Mouse (Mus musculus) ES-E14 (cell line): Measurements from ENCODE around the gene D8Ertd738e. TPM values are rescaled to one million over a fixed set of nuclear protein-coding genes. Genes with fewer than 3 reads are reported as not detected.

ENCODE experiments used
- DNase-seq: peaks from one replicate; pipeline ENCODE4 v3.0.0-alpha.2; 2013; ENCODE audit warnings: low read depth, low spot score
- H3K27ac ChIP-seq: 2 replicates; pipeline ENCODE4 v1.5.1; 2012; ENCODE audit warnings: low read depth, mild to moderate bottlenecking, low read length, moderate library complexity, mixed read lengths; ENCODE audit not compliant: poor library complexity, insufficient read depth, severe bottlenecking
- H3K36me3 ChIP-seq: 2 replicates; pipeline ENCODE4 v1.6.1; 2012; ENCODE audit warnings: mild to moderate bottlenecking, low read length, moderate library complexity, mixed read lengths; ENCODE audit not compliant: control insufficient read depth, poor library complexity, insufficient read depth, severe bottlenecking
- H3K4me1 ChIP-seq, 2 experiments: fragments of 150-350 bp in 1 of 2; sonication (generic) in 1 of 2; 2 replicates each; pipeline ENCODE4 v1.6.1; 2012; ENCODE audit warnings: low read length in 2 of 2, mild to moderate bottlenecking in 1 of 2, mixed read lengths in 1 of 2; ENCODE audit not compliant: control insufficient read depth in 2 of 2, insufficient read depth in 2 of 2, poor library complexity in 1 of 2
- H3K4me3 ChIP-seq, 2 experiments: fragments of 150-350 bp in 1 of 2; sonication (generic) in 1 of 2; 2 replicates each; pipeline ENCODE4 v1.5.1; 2012; ENCODE audit warnings: low read length in 2 of 2, low read depth in 1 of 2, mild to moderate bottlenecking in 1 of 2, mixed read lengths in 1 of 2; ENCODE audit not compliant: insufficient read depth in 1 of 2, poor library complexity in 1 of 2, severe bottlenecking in 1 of 2
- H3K9ac ChIP-seq: 2 replicates; pipeline ENCODE4 v1.6.1; 2012; ENCODE audit warnings: low read depth, mild to moderate bottlenecking, low read length, mixed read lengths; ENCODE audit not compliant: poor library complexity, insufficient read depth, severe bottlenecking
- H3K9me3 ChIP-seq: fragments of 150-350 bp; sonication (generic); 2 replicates; pipeline ENCODE4 v1.6.1; 2012; ENCODE audit warnings: low read depth, mild to moderate bottlenecking, low read length; ENCODE audit not compliant: control insufficient read depth, insufficient read depth
- CHD2 ChIP-seq: IDR thresholded peaks from 2 replicates; pipeline ENCODE4 v1.6.1; 2014; ENCODE audit warnings: mild to moderate bottlenecking, low read depth, low read length, inconsistent platforms
- HCFC1 ChIP-seq: IDR thresholded peaks from 2 replicates; pipeline ENCODE4 v1.6.1; 2012; ENCODE audit warnings: low read length, inconsistent platforms, borderline replicate concordance; ENCODE audit not compliant: insufficient read depth
- MAFK ChIP-seq: IDR thresholded peaks from 2 replicates; pipeline ENCODE4 v1.6.1; 2014; ENCODE audit warnings: mild to moderate bottlenecking, low read depth, low read length, inconsistent platforms; ENCODE audit not compliant: insufficient read depth
- ZC3H11A ChIP-seq: IDR thresholded peaks from 2 replicates; pipeline ENCODE4 v1.6.1; 2012; ENCODE audit warnings: low read depth, mild to moderate bottlenecking, inconsistent platforms, low read length, borderline replicate concordance
- ZNF384 ChIP-seq: IDR thresholded peaks from 2 replicates; pipeline ENCODE4 v1.6.1; 2012; ENCODE audit warnings: low read depth, low read length, inconsistent platforms
- in situ Hi-C, 2 experiments: fragments of 600-800 bp; cut with MboI; formaldehyde crosslinking; loops; one replicate each; pipeline ENCODE4 v1.15.1; 2025; ENCODE audit warnings: low sequenced_read_pairs in 2 of 2, inconsistent platforms in 1 of 2; ENCODE audit not compliant: unreplicated experiment in 2 of 2
- total RNA-seq: library from RNA; depleted of rRNA; stranded (reverse); fragments of 300-350 nt; gene quantifications from 2 replicates; pipeline ENCODE4 v1.2.3, GENCODE M21; 2012

D8Ertd738e gene
- total RNA-seq, 1 experiment = 181 TPM

DNA sequence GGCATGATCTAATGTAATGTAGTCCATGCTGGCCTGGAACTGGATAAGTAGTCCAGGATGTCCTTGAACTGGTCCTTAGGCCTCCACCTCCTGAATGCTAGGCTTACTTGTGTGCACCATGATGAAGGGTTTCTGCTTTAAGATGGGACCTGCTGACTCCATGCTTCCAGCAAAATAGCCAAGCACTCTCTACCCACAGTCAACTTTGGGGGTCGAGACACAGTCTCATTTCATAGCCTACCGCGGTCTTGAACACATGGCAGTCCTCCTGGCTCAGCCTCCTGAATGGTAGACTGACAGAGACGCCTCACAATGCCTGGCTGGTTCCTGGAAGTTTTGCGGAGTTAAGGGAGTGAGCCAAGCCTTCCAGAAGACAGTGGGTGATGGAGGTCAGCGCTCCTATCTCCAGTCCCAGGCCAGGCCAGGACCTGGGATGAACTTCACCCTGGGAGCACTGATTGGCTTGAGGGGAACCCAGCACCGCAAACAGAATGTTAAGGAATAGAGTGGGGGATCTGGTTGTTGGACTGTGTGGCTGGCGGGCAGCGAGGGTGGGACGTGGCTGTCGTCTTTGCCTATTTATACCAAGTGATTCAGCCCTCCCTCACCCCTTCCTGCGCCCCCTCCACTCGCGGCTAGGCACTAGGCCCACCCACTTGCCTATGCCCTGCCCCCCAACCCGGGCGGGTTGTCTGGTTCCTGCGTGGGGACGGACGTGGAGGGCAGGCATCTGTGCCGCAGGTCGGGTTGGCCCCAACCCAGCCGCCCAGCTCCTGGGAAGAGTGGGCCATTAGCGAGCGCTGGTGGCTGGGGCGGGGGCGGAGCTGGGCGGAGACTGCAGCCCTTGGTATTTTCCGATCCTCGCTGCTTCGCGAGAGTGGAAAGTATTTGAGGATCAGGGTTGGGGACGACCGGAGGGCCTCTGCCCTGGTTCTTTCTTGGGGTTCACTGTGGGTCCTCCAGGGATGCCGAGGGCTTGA lies 46.3 kb downstream of the D8Ertd738e start:
- no peak for TF ChIP-seq HCFC1
- no peak for TF ChIP-seq ZNF384
- no peak for TF ChIP-seq MAFK
- TF ChIP-seq CHD2 = no peak
- TF ChIP-seq ZC3H11A = no peak
- in situ Hi-C loops = no loop called here
- Histone ChIP-seq H3K4me1 (peaks cover 3 to 29% of the 10 kb centered on the region in 2 experiments; a peak in 2 of 4 replicates), H3K4me3 (peak overlapping the region; percentile 64 to 73), H3K36me3 (no peaks in the 10 kb centered on the region; the same call in 1 of the 2 replicates), H3K27ac (peak overlapping the region; percentile 20; the same call in 1 of the 2 replicates), H3K9me3 (no peaks in the 10 kb centered on the region), H3K9ac (peak overlapping the region; percentile 71)
- DNase-seq = no peak

DNA sequence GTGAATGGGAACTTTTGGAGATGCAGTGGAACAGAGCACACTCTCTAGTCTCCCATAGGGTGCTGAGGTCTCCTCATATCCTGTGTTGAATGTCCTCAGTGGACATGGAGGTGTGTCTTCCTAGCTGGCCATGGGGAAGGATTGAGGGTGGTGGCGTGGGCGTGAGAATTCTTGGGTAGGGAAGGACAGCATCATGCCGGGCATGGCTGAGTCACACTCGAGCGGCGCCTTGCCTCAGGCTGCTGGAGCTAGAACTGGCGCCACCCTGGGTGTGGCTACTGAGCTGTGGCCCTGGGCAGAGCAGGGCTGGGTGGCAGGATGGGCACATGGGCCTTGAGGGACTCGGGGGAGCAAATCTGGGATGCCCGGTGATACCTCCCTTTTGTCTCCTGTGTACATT lies 47.1 kb downstream of the D8Ertd738e start:
- TF ChIP-seq ZNF384 = no peak
- no peak for TF ChIP-seq MAFK
- no peak for TF ChIP-seq ZC3H11A
- no peak for TF ChIP-seq CHD2
- TF ChIP-seq HCFC1 = no peak
- H3K27ac ChIP-seq = no peak overlapping the region
- no peak for DNase-seq
- H3K36me3 ChIP-seq = no peaks in the 10 kb centered on the region; the same call in 1 of the 2 replicates
- no peak overlapping the region for H3K9ac ChIP-seq
- in situ Hi-C loops = no loop called here
- H3K4me1 ChIP-seq = peaks cover 3 to 28% of the 10 kb centered on the region in 2 experiments; a peak in 2 of 4 replicates
- H3K4me3 ChIP-seq = peak overlapping the region; percentile 64 to 73; a peak in 2 of 4 replicates
- no peaks in the 10 kb centered on the region for H3K9me3 ChIP-seq

DNA sequence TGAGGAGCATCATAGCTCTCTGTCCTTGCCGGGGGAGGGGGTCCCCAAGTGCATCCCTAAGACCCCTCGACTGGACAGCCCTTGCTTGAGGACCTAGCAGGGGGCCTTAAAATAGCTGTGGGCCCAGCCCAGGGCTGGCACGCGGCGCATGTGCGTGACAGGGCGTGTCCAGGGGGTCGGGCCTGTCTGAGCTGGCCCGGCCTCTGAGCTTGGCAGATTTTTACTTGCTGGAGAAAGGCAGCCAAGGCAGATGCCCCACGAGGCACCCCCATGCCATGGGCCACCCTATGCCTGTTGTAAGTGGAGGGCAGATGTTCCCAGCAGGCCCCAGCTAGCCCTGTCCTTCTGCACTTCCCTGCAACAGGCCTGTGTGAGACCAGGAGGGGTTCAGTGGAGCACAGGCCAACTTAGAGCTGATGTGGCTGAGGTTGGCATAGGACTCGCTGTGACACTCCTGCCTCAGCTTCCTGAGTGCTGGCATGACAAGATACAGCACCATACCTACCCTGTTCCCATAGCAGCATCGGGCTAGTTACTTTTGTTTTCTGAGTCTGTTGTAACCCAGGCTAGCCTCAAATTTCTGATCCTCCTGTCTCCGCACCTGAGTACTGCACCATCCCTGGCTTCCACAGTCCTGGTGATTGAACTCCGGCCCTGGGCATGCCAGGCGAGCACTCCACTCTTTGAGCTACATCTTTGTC lies 47.8 kb downstream of the D8Ertd738e start:
- H3K9me3 ChIP-seq = no peaks in the 10 kb centered on the region
- TF ChIP-seq MAFK (no peak), ZC3H11A (no peak), CHD2 (no peak), HCFC1 (no peak), ZNF384 (no peak)
- H3K9ac ChIP-seq = peak overlapping the region; percentile 84
- peak overlapping the region; percentile 28; the same call in 1 of the 2 replicates for H3K27ac ChIP-seq
- no peak for DNase-seq
- in situ Hi-C loops = no loop called here
- H3K4me1 ChIP-seq = peaks cover 3 to 28% of the 10 kb centered on the region in 2 experiments; a peak in 2 of 4 replicates
- H3K36me3 ChIP-seq = no peaks in the 10 kb centered on the region; the same call in 1 of the 2 replicates
- H3K4me3 ChIP-seq = peak overlapping the region; percentile 64 to 73
